Mouse (Mus musculus) myocyte (in vitro differentiated cells): ENCODE measurements at regions not wholly inside any gene's neighbourhood (a gene's known extent, or its start where the extent isn't known, plus 50 kb on each side); places are given as distances from the start of the nearest gene placed in this dataset.

ENCODE experiments used
- CEBPB ChIP-seq: IDR thresholded peaks from 2 replicates; pipeline ENCODE4 v1.6.1; 2011; ENCODE audit warnings: mild to moderate bottlenecking, moderate library complexity; ENCODE audit not compliant: poor library complexity, insufficient read depth, severe bottlenecking
- E2F4 ChIP-seq: IDR thresholded peaks from one replicate; pipeline ENCODE4 v1.6.1; 2011; ENCODE audit warnings: mild to moderate bottlenecking, control low read depth, moderate library complexity; ENCODE audit not compliant: insufficient read depth
- MAX ChIP-seq: IDR thresholded peaks from one replicate; pipeline ENCODE4 v1.6.1; 2011; ENCODE audit warnings: low read depth, mild to moderate bottlenecking, control low read depth
- MYOD1 ChIP-seq, 3 experiments: IDR thresholded peaks; one replicate each; pipeline ENCODE4 v1.6.1; 2011; ENCODE audit warnings: control low read depth in 2 of 3, low read depth in 2 of 3, mild to moderate bottlenecking in 2 of 3, moderate library complexity in 1 of 3; ENCODE audit not compliant: insufficient read length in 2 of 3, control insufficient read depth in 1 of 3
- MYOG ChIP-seq, 3 experiments: IDR thresholded peaks; one replicate each; pipeline ENCODE4 v1.6.1; 2011; ENCODE audit warnings: control low read depth in 2 of 3, low read depth in 2 of 3, mild to moderate bottlenecking in 2 of 3; ENCODE audit not compliant: insufficient read length in 2 of 3, control insufficient read depth in 1 of 3, insufficient read depth in 1 of 3
- POLR2A ChIP-seq: IDR thresholded peaks from one replicate; pipeline ENCODE4 v1.6.1; 2011; ENCODE audit warnings: low read depth, mild to moderate bottlenecking, control low read depth, moderate library complexity; ENCODE audit not compliant: insufficient read length
- POLR2AphosphoS2 ChIP-seq: IDR thresholded peaks from one replicate; pipeline ENCODE4 v1.6.1; 2011; ENCODE audit warnings: low read depth, control low read depth; ENCODE audit not compliant: insufficient read length
- TCF12 ChIP-seq: IDR thresholded peaks from one replicate; pipeline ENCODE4 v1.6.1; 2011; ENCODE audit warnings: mild to moderate bottlenecking, control low read depth; ENCODE audit not compliant: poor library complexity, insufficient read depth, severe bottlenecking
- USF1 ChIP-seq: IDR thresholded peaks from one replicate; pipeline ENCODE4 v1.6.1; 2011; ENCODE audit warnings: low read depth, mild to moderate bottlenecking, control low read depth, moderate library complexity

- TF ChIP-seq MAX = no peak
- TF ChIP-seq POLR2A = no peak
- no peak for TF ChIP-seq E2F4
- TF ChIP-seq POLR2AphosphoS2 = no peak
- no peak for TF ChIP-seq USF1
- no peak for TF ChIP-seq MYOG (IDR thresholded peaks at IDR 0.05; ENCODE audit: control insufficient read depth in 1 of 3, insufficient read depth in 1 of 3, insufficient read length in 2 of 3, low read depth in 2 of 3)
- no peak for TF ChIP-seq TCF12
- no peak for TF ChIP-seq CEBPB
- TF ChIP-seq MYOD1 (IDR thresholded peaks at IDR 0.05; ENCODE audit: control insufficient read depth in 1 of 3, insufficient read length in 2 of 3, low read depth in 2 of 3) = no peak
Measured at GRCm38 (mm10) chr15:51583636-51584035, 2301.1 kb upstream of the Gm7489 start.
